Mouse (Mus musculus) left cerebral cortex, adult 18-20 months (tissue): Measurements from ENCODE around the gene Slc13a5. TPM values are rescaled to one million over a fixed set of nuclear protein-coding genes. Genes with fewer than 3 reads are reported as not detected.
A peak's percentile ranks its signal among the peaks of the same experiment; 100 is the strongest.

ENCODE experiments used
- DNase-seq, 2 experiments: peaks; one replicate each; pipeline ENCODE4 v3.0.0; 2021 to 2022; ENCODE audit warnings: low spot score in 2 of 2, mixed read lengths in 1 of 2
- total RNA-seq, 2 experiments: library from RNA; stranded (reverse); gene quantifications; 2 replicates each; pipeline ENCODE4 v1.2.3; 2021

The Slc13a5 gene
- total RNA-seq, 2 experiments from 2014 or later = 13.0 to 17.9 TPM

- peak; percentile 53 to 56 for DNase-seq
These were observed 639 bp downstream of the Slc13a5 start for GRCm38 (mm10) chr11:72266207-72266959.

GRCm38 (mm10) chr11:72265483-72265882, 1.5 kb downstream of the Slc13a5 start:
- peak; percentile 21 to 41 for DNase-seq

- no peak for DNase-seq
These were observed 10.6 kb downstream of the Slc13a5 start for GRCm38 (mm10) chr11:72256441-72256840.

GRCm38 (mm10) chr11:72255629-72256028, 11.4 kb downstream of the Slc13a5 start:
- no peak for DNase-seq

GRCm38 (mm10) chr11:72245196-72245753, 21.7 kb downstream of the Slc13a5 start:
- peak in 1 of 2 experiments; percentile 33 for DNase-seq

GRCm38 (mm10) chr11:72240062-72240860, 26.8 kb downstream of the Slc13a5 start:
- no peak for DNase-seq

GRCm38 (mm10) chr11:72234013-72234412, 33.0 kb downstream of the Slc13a5 start:
- peak in 1 of 2 experiments; percentile 34 for DNase-seq

GRCm38 (mm10) chr11:72232991-72233390, 34.0 kb downstream of the Slc13a5 start:
- DNase-seq = no peak

- DNase-seq = no peak
These were observed 35.0 kb downstream of the Slc13a5 start for GRCm38 (mm10) chr11:72232068-72232467.

- no peak for DNase-seq
These were observed 38.5 kb downstream of the Slc13a5 start for GRCm38 (mm10) chr11:72228513-72228912.

GRCm38 (mm10) chr11:72226901-72227300, 40.1 kb downstream of the Slc13a5 start:
- DNase-seq = no peak

- no peak for DNase-seq
These were observed 40.8 kb downstream of the Slc13a5 start for GRCm38 (mm10) chr11:72226020-72226791.

GRCm38 (mm10) chr11:72224865-72225264, 42.2 kb downstream of the Slc13a5 start:
- DNase-seq = peak; percentile 76 to 86

- DNase-seq = no peak
These were observed 43.6 kb downstream of the Slc13a5 start for GRCm38 (mm10) chr11:72223414-72223813.

- peak; percentile 65 to 77 for DNase-seq
These were observed 45.7 kb downstream of the Slc13a5 start for GRCm38 (mm10) chr11:72221278-72221677.

- DNase-seq = no peak
These were observed 49.9 kb downstream of the Slc13a5 start for GRCm38 (mm10) chr11:72217116-72217515.

GRCm38 (mm10) chr11:72215410-72215797, 51.6 kb downstream of the Slc13a5 start, which contains the start of gene Med31:
TSS of gene Med31 (minus strand) at chr11:72215592.
- DNase-seq = peak; percentile 69 to 70

- DNase-seq = peak; percentile 94 to 95
These were observed 52.2 kb downstream of the Slc13a5 start for GRCm38 (mm10) chr11:72214591-72215409.

- DNase-seq = no peak
These were observed 59.1 kb downstream of the Slc13a5 start for GRCm38 (mm10) chr11:72207834-72208377.
